Comparison of ENCODE assay signal across 26 mouse cellular contexts in the genomic region with DNA sequence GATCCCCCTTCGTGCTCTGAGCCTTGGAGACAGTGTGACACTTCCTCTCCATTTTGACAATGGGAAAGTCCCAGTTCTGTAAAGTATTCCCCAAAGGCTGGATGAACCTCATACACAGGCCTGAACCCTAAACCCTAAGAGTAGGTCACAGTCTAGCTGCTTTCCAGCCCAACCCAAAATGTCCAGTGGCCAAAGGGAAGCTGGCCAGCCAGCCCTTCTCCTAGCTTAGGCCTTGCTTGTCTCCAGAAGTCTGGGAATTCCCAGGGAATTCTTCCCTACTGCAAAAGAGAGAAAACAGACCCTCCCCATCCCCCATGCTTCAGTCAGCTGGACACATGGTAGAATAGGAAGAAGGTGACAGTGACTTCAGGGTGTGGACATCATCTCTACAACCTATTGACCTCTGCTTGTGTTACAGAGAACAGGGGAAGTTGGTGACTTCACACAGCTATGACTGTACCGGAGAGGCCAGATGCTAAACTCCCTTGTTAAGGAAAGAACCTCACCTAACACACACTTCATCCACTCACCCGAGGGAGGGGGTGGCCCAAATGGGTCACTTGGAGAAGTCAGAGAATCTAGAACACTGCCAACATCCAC. TPM values are rescaled to one million over a fixed set of nuclear protein-coding genes. Genes with fewer than 3 reads are reported as not detected.
DNase-seq lines count a peak whose midpoint lies in the region; ATAC-seq lines count a peak whose summit lies in the region.
"Had no signal": no experiment of that assay in that cellular context is flagged by ENCODE, and none has a peak within 500 bp of the region (broad histone marks: within the 10 kb centered on the region; RNA-seq: fewer than 3 reads in every experiment).

No protein-coding gene starts in this region.

- intact Hi-C loops in heart, postnatal 14 days (cut with DNase I) = no loop called here

- no peaks in the 10 kb centered on the region for H3K36me3 ChIP-seq in forebrain, embryonic 15.5 days
- H3K36me3 ChIP-seq: forebrain, embryonic 10.5 days; limb, embryonic 12.5 days; lung, embryonic 15.5 days; midbrain, embryonic 13.5 days had no signal

- H3K4me2 ChIP-seq in forebrain, embryonic 15.5 days (replicated peaks) = no peak overlapping the region
- H3K4me2 ChIP-seq: limb, embryonic 12.5 days; lung, embryonic 15.5 days; midbrain, embryonic 13.5 days had no signal

- H3K4me3 ChIP-seq in forebrain, embryonic 15.5 days = no peak overlapping the region
- H3K4me3 ChIP-seq: forebrain, embryonic 10.5 days; limb, embryonic 12.5 days; lung, embryonic 15.5 days; midbrain, embryonic 13.5 days; myocyte had no signal

- H3K27ac ChIP-seq in forebrain, embryonic 15.5 days (replicated peaks) = no peak overlapping the region
- H3K27ac ChIP-seq: forebrain, embryonic 10.5 days; hindbrain, postnatal 0 days; kidney, postnatal 0 days; limb, embryonic 12.5 days; liver, embryonic 14.5 days; lung, embryonic 15.5 days; midbrain, embryonic 13.5 days had no signal

- H3K27me3 ChIP-seq in forebrain, embryonic 15.5 days = no peaks in the 10 kb centered on the region
- H3K27me3 ChIP-seq: limb, embryonic 12.5 days; lung, embryonic 15.5 days; midbrain, embryonic 13.5 days had no signal

- no peaks in the 10 kb centered on the region for H3K9me3 ChIP-seq in forebrain, embryonic 15.5 days
- H3K9me3 ChIP-seq: forebrain, embryonic 10.5 days; limb, embryonic 12.5 days; lung, embryonic 15.5 days; midbrain, embryonic 13.5 days had no signal

- no peaks in the 10 kb centered on the region for H3K4me1 ChIP-seq in forebrain, embryonic 15.5 days
- H3K4me1 ChIP-seq: limb, embryonic 12.5 days; lung, embryonic 15.5 days; midbrain, embryonic 13.5 days had no signal

- no peak overlapping the region for H3K9ac ChIP-seq in forebrain, embryonic 15.5 days (replicated peaks)
- H3K9ac ChIP-seq: limb, embryonic 12.5 days; liver, embryonic 14.5 days; lung, embryonic 15.5 days; midbrain, embryonic 13.5 days had no signal

- 73% methylated on average over 3 of the region's 3 CpGs for WGBS in forebrain, embryonic 15.5 days

- 0 out of 2 replicates have a peak, but pooled peaks have one; percentile 8 for ATAC-seq in neutrophil, adult 5-6 weeks (ENCODE audit: extremely low read depth, insufficient number of reproducible peaks, low FRiP score, poor library complexity, severe bottlenecking)
- ATAC-seq in forebrain, embryonic 15.5 days (replicated peaks) = no peak
- ATAC-seq: hindbrain, postnatal 0 days; midbrain, embryonic 13.5 days had no signal

- DNase-seq in heart, adult 11 months = peak; percentile 96
- no peak for DNase-seq in heart, adult 8-10 months (ENCODE audit: low spot score)
- peak; percentile 13 to 24 for DNase-seq in urinary bladder, postnatal 36 days (ENCODE audit: low spot score in 2 of 2)
- DNase-seq in urinary bladder, postnatal 25 days (ENCODE audit: low spot score) = no peak
- DNase-seq in heart, postnatal 14 days = peak; percentile 40 to 52
- no peak for DNase-seq in adrenal gland, postnatal 14 days
- DNase-seq: cerebellum, adult 2 months; kidney, adult 11 months; right cerebral cortex, postnatal 14 days; spleen, adult 18-20 months had no signal

RNA-seq across cellular contexts. Expression of a gene that starts 19.1 kb away (rescaled TPM):
- total RNA-seq in heart, adult 8-10 months (2022) = 1 to 10 TPM in 3 of 4 experiments, under 1 TPM in 1; 0.69 to 2.7 (median 1.7) TPM
- total RNA-seq in heart, postnatal 14 days (2021) = 1 to 10 TPM; 1.2 to 1.7 TPM
- 0.58 TPM in 1 of 2 replicates, not detected in the other for total RNA-seq in neutrophil, adult 5-6 weeks (2017)
- total RNA-seq in adrenal gland, postnatal 14 days (2021) = 1.4 and 1.9 TPM in 2 replicates
- polyA plus RNA-seq in forebrain, embryonic 15.5 days (2015; fragmentation: Nextera tagmentation; extraction: Ambion mirVana) = 0.17 and 0.65 TPM in 2 replicates
- total RNA-seq: hindbrain, postnatal 0 days; layer of hippocampus, postnatal 14 days had no signal
- polyA plus RNA-seq: cerebellum, adult 2 months had no signal

RNA-seq across cellular contexts. Expression of a gene that starts 22.1 kb away (rescaled TPM):
- total RNA-seq in heart, adult 8-10 months (2022) = not detected
- not detected for total RNA-seq in heart, postnatal 14 days (2021)
- total RNA-seq in neutrophil, adult 5-6 weeks (2017) = not detected in 2 replicates
- total RNA-seq in adrenal gland, postnatal 14 days (2021) = not detected in 2 replicates
- polyA plus RNA-seq in forebrain, embryonic 15.5 days (2015; fragmentation: Nextera tagmentation; extraction: Ambion mirVana) = not detected in 2 replicates
- total RNA-seq: adrenal gland, adult 18-20 months; hindbrain, postnatal 0 days; layer of hippocampus, postnatal 14 days; megakaryocyte progenitor cell, adult 5-6 weeks had no signal
- polyA plus RNA-seq: cerebellum, adult 2 months; forebrain, embryonic 10.5 days; heart, embryonic 16.5 days; hindbrain, postnatal 0 days; kidney, postnatal 0 days; limb, embryonic 12.5 days; liver, embryonic 14.5 days; lung, embryonic 15.5 days; midbrain, embryonic 13.5 days; myocyte; neural tube, embryonic 14.5 days; stomach, embryonic 14.5 days had no signal

RNA-seq across cellular contexts. Expression of a gene that starts 29.2 kb away (rescaled TPM):
- total RNA-seq in heart, adult 8-10 months (2022) = 1 to 10 TPM in 2 of 4 experiments, under 1 TPM in 1, not detected in 1; 0.57 to 1.3 (median 1.1) TPM
- total RNA-seq in heart, postnatal 14 days (2021) = under 1 TPM; 0.39 to 0.48 TPM
- total RNA-seq in neutrophil, adult 5-6 weeks (2017) = not detected in 2 replicates
- total RNA-seq in adrenal gland, postnatal 14 days (2021) = not detected in 2 replicates
- 0.32 and 0.51 TPM in 2 replicates for polyA plus RNA-seq in forebrain, embryonic 15.5 days (2015; fragmentation: Nextera tagmentation; extraction: Ambion mirVana)
- total RNA-seq: layer of hippocampus, postnatal 14 days; megakaryocyte progenitor cell, adult 5-6 weeks had no signal
- polyA plus RNA-seq: cerebellum, adult 2 months; limb, embryonic 12.5 days had no signal

RNA-seq across cellular contexts. Expression of a gene that starts 41.3 kb away (rescaled TPM):
- total RNA-seq in heart, adult 8-10 months (2022) = 1 to 10 TPM; 2.4 to 5.2 (median 3.8) TPM
- under 1 TPM; 0.54 to 0.79 TPM for total RNA-seq in heart, postnatal 14 days (2021)
- not detected in 2 replicates for total RNA-seq in neutrophil, adult 5-6 weeks (2017)
- total RNA-seq in adrenal gland, postnatal 14 days (2021) = 5.1 and 7.8 TPM in 2 replicates
- polyA plus RNA-seq in forebrain, embryonic 15.5 days (2015; fragmentation: Nextera tagmentation; extraction: Ambion mirVana) = not detected in 2 replicates
- total RNA-seq: megakaryocyte progenitor cell, adult 5-6 weeks had no signal
- polyA plus RNA-seq: forebrain, embryonic 10.5 days; limb, embryonic 12.5 days; midbrain, embryonic 13.5 days; myocyte; neural tube, embryonic 14.5 days had no signal

RNA-seq across cellular contexts. Expression of a gene that starts 48.0 kb away (rescaled TPM):
- under 1 TPM in 1 of 4 experiments, not detected in 3; 0.08 TPM for total RNA-seq in heart, adult 8-10 months (2022)
- total RNA-seq in heart, postnatal 14 days (2021) = not detected
- total RNA-seq in neutrophil, adult 5-6 weeks (2017) = not detected in 2 replicates
- total RNA-seq in adrenal gland, postnatal 14 days (2021) = 1.7 and 2.7 TPM in 2 replicates
- 5.5 and 5.6 TPM in 2 replicates for polyA plus RNA-seq in forebrain, embryonic 15.5 days (2015; fragmentation: Nextera tagmentation; extraction: Ambion mirVana)
- total RNA-seq: megakaryocyte progenitor cell, adult 5-6 weeks had no signal
- polyA plus RNA-seq: heart, embryonic 16.5 days; myocyte had no signal

Comparison
In these comparisons a context has a peak if more than half of its experiments do, and no peak if none do; other contexts are left out.
1. DNase-seq: peak in heart, adult 11 months (single experiment), urinary bladder, postnatal 36 days (2 of 2) and heart, postnatal 14 days (2 of 2); none in heart, adult 8-10 months (single experiment), urinary bladder, postnatal 25 days (single experiment) and adrenal gland, postnatal 14 days (single experiment).